Comparison of ENCODE assay signal across 25 mouse cellular contexts in genomic region chr12:81855031-81855430, GRCm38 (mm10).
"Had no signal": no experiment of that assay in that cellular context is flagged by ENCODE, and none has a peak within 500 bp of the region (broad histone marks: within the 10 kb centered on the region; RNA-seq: fewer than 3 reads in every experiment).

No protein-coding gene starts in this region.

- H3K27ac ChIP-seq: hindbrain, embryonic 10.5 days; hindbrain, embryonic 12.5 days; hindbrain, embryonic 14.5 days; intestine, embryonic 15.5 days; layer of hippocampus, adult 2 months; limb, embryonic 13.5 days; limb, embryonic 15.5 days; liver, embryonic 12.5 days; liver, embryonic 14.5 days had no signal

- H3K27me3 ChIP-seq: heart, embryonic 12.5 days; intestine, embryonic 15.5 days; limb, embryonic 15.5 days had no signal

- H3K9me3 ChIP-seq: heart, embryonic 12.5 days; hindbrain, embryonic 10.5 days; hindbrain, embryonic 12.5 days; intestine, embryonic 15.5 days; limb, embryonic 13.5 days; limb, embryonic 15.5 days; liver, embryonic 12.5 days had no signal

- ATAC-seq: forebrain, embryonic 16.5 days; hindbrain, embryonic 16.5 days; inflammation-experienced regulatory T-cells, adult 6 months; intestine, embryonic 15.5 days; intestine, postnatal 0 days; liver, embryonic 12.5 days had no signal

- H3K9ac ChIP-seq: heart, embryonic 12.5 days; hindbrain, embryonic 12.5 days; hindbrain, embryonic 14.5 days; intestine, embryonic 15.5 days; limb, embryonic 13.5 days; limb, embryonic 15.5 days; liver, embryonic 12.5 days; liver, embryonic 14.5 days had no signal

- H3K4me3 ChIP-seq: heart, embryonic 12.5 days; hindbrain, embryonic 10.5 days; hindbrain, embryonic 12.5 days; intestine, embryonic 15.5 days; layer of hippocampus, adult 2 months; limb, embryonic 13.5 days; limb, embryonic 15.5 days; liver, embryonic 12.5 days had no signal

- H3K36me3 ChIP-seq: heart, embryonic 12.5 days; hindbrain, embryonic 10.5 days; hindbrain, embryonic 12.5 days; intestine, embryonic 15.5 days; limb, embryonic 13.5 days; limb, embryonic 15.5 days; liver, embryonic 12.5 days had no signal

- DNase-seq: gastrocnemius, postnatal 10 days; gastrocnemius, postnatal 25 days; heart, postnatal 10 days; heart, postnatal 4 days; kidney, adult 18-20 months; kidney, adult 8-10 months; kidney, postnatal 10 days; kidney, postnatal 25 days; kidney, postnatal 4 days; layer of hippocampus, postnatal 36 days; left cerebral cortex, postnatal 4 days had no signal

- H3K4me2 ChIP-seq: heart, embryonic 12.5 days; hindbrain, embryonic 12.5 days; hindbrain, embryonic 14.5 days; intestine, embryonic 15.5 days; limb, embryonic 13.5 days; limb, embryonic 15.5 days; liver, embryonic 12.5 days had no signal
